Mouse (Mus musculus): ENCODE results near the gene Zfp688. TPM values are rescaled to one million over a fixed set of nuclear protein-coding genes. Genes with fewer than 3 reads are reported as not detected.
"Not testable (repeated sequence)": the region's sequence is repeated elsewhere in the genome, so short reads cannot be mapped to it uniquely, and the experiment has no call there.

Zfp688 gene
- polyA plus RNA-seq, 1 experiment from 2014 or later: 19.5 TPM

- Histone ChIP-seq H3K27me3 (replicated peaks; ENCODE audit: control insufficient read depth, insufficient read depth, low read length) (no peaks in the 10 kb centered on the region), H3K4me3 (ENCODE audit: low read depth, low read length) (no peak overlapping the region), H3K27ac (ENCODE audit: low read depth, low read length) (no peak overlapping the region), H3K4me1 (replicated peaks; ENCODE audit: control insufficient read depth, insufficient read depth, low read length) (peaks cover 4% of the 10 kb centered on the region; the same call in 1 of the 2 replicates), H3K9me3 (ENCODE audit: control insufficient read depth, low read length) (no peaks in the 10 kb centered on the region), H3K9ac (ENCODE audit: low read depth, low read length) (no peak overlapping the region), H3K36me3 (ENCODE audit: control insufficient read depth, insufficient read depth, low read length) (0 out of 2 replicates have a peak, but pooled peaks cover 3% of the 10 kb centered on the region), H3K4me2 (no peak overlapping the region)
- WGBS: 58% methylated on average over 3 of the region's 3 CpGs
- no peak for DNase-seq (ENCODE audit: low spot score)
- ATAC-seq (replicated peaks; ENCODE audit: low FRiP score): no peak
Measured at GRCm38 (mm10) chr7:127400355-127400754, 21.5 kb downstream of the Zfp688 start.

- Histone ChIP-seq H3K36me3 (ENCODE audit: control insufficient read depth, insufficient read depth, low read length) (peaks cover 3% of the 10 kb centered on the region; the same call in 1 of the 2 replicates), H3K4me2 (peak overlapping the region; percentile 89), H3K27me3 (replicated peaks; ENCODE audit: control insufficient read depth, insufficient read depth, low read length) (no peaks in the 10 kb centered on the region), H3K9me3 (ENCODE audit: control insufficient read depth, low read length) (no peaks in the 10 kb centered on the region), H3K4me3 (ENCODE audit: low read depth, low read length) (peak overlapping the region; percentile 78), H3K9ac (ENCODE audit: low read depth, low read length) (peak overlapping the region; percentile 64), H3K27ac (ENCODE audit: low read depth, low read length) (0 out of 2 replicates have a peak overlapping the region, but pooled peaks have one; percentile 88), H3K4me1 (replicated peaks; ENCODE audit: control insufficient read depth, insufficient read depth, low read length) (peaks cover 9% of the 10 kb centered on the region)
- ATAC-seq (replicated peaks; ENCODE audit: low FRiP score) (no peak), DNase-seq (ENCODE audit: low spot score) (no peak)
- WGBS: 22% methylated on average over 7 of the region's 7 CpGs
Measured at GRCm38 (mm10) chr7:127393944-127394333, 27.9 kb downstream of the Zfp688 start.

GRCm38 (mm10) chr7:127393157-127393943 is 28.5 kb downstream of the Zfp688 start, which contains the start of gene E430018J23Rik:
Gene E430018J23Rik (minus strand): TSS chr7:127393629.
- H3K27ac ChIP-seq (ENCODE audit: low read depth, low read length): peak within 1 kb of the TSS; percentile 88
- H3K4me3 ChIP-seq (ENCODE audit: low read depth, low read length): peak within 1 kb of the TSS; percentile 78
- peaks cover 3% of the 10 kb centered on the region; the same call in 1 of the 2 replicates for H3K36me3 ChIP-seq (ENCODE audit: control insufficient read depth, insufficient read depth, low read length)
- H3K4me1 ChIP-seq (replicated peaks; ENCODE audit: control insufficient read depth, insufficient read depth, low read length): peaks cover 9% of the 10 kb centered on the region
- peak; percentile 92 for ATAC-seq (replicated peaks; ENCODE audit: low FRiP score)
- H3K9me3 ChIP-seq (ENCODE audit: control insufficient read depth, low read length): no peaks in the 10 kb centered on the region
- peak within 1 kb of the TSS; percentile 89 for H3K9ac ChIP-seq (ENCODE audit: low read depth, low read length)
- under 1% methylated on average over 45 of the region's 45 CpGs for WGBS
- H3K27me3 ChIP-seq (replicated peaks; ENCODE audit: control insufficient read depth, insufficient read depth, low read length): no peaks in the 10 kb centered on the region
- H3K4me2 ChIP-seq: peak within 1 kb of the TSS; percentile 89
- DNase-seq (ENCODE audit: low spot score): peak; percentile 93

GRCm38 (mm10) chr7:127392251-127392824 is 29.5 kb downstream of the Zfp688 start:
- Histone ChIP-seq H3K27ac (ENCODE audit: low read depth, low read length) (no peak overlapping the region), H3K4me3 (ENCODE audit: low read depth, low read length) (peak overlapping the region; percentile 78)

GRCm38 (mm10) chr7:127391538-127391937 is 30.3 kb downstream of the Zfp688 start:
- H3K27me3 ChIP-seq (replicated peaks; ENCODE audit: control insufficient read depth, insufficient read depth, low read length): no peaks in the 10 kb centered on the region
- no peak overlapping the region for H3K4me3 ChIP-seq (ENCODE audit: low read depth, low read length)
- 94% methylated on average over 16 of the region's 16 CpGs for WGBS
- no peak overlapping the region for H3K27ac ChIP-seq (ENCODE audit: low read depth, low read length)
- ATAC-seq (replicated peaks; ENCODE audit: low FRiP score): no peak
- no peak overlapping the region for H3K9ac ChIP-seq (ENCODE audit: low read depth, low read length)
- H3K4me1 ChIP-seq (replicated peaks; ENCODE audit: control insufficient read depth, insufficient read depth, low read length): peaks cover 9% of the 10 kb centered on the region
- H3K4me2 ChIP-seq: no peak overlapping the region
- DNase-seq (ENCODE audit: low spot score): no peak
- no peaks in the 10 kb centered on the region for H3K9me3 ChIP-seq (ENCODE audit: control insufficient read depth, low read length)
- H3K36me3 ChIP-seq (ENCODE audit: control insufficient read depth, insufficient read depth, low read length): peaks cover 3% of the 10 kb centered on the region; the same call in 1 of the 2 replicates

More at GRCm38 (mm10) chr7:127392251-127392824, 29.5 kb downstream of the Zfp688 start:
- Histone ChIP-seq H3K4me1 (replicated peaks; ENCODE audit: control insufficient read depth, insufficient read depth, low read length) (peaks cover 9% of the 10 kb centered on the region), H3K4me2 (peak overlapping the region; percentile 89), H3K36me3 (ENCODE audit: control insufficient read depth, insufficient read depth, low read length) (peaks cover 3% of the 10 kb centered on the region; the same call in 1 of the 2 replicates), H3K27me3 (replicated peaks; ENCODE audit: control insufficient read depth, insufficient read depth, low read length) (no peaks in the 10 kb centered on the region), H3K9ac (ENCODE audit: low read depth, low read length) (peak overlapping the region; percentile 89), H3K9me3 (ENCODE audit: control insufficient read depth, low read length) (no peaks in the 10 kb centered on the region)
- DNase-seq (ENCODE audit: low spot score) (no peak), ATAC-seq (replicated peaks; ENCODE audit: low FRiP score) (no peak; the same call in 1 of the 2 replicates)
- WGBS: 78% methylated on average over 8 of the region's 8 CpGs

GRCm38 (mm10) chr7:127390306-127390705 is 31.6 kb downstream of the Zfp688 start:
- no peak overlapping the region for H3K4me3 ChIP-seq (ENCODE audit: low read depth, low read length)
- H3K9me3 ChIP-seq (ENCODE audit: control insufficient read depth, low read length): no peaks in the 10 kb centered on the region; the same call in 1 of the 2 replicates
- DNase-seq (ENCODE audit: low spot score): no peak
- H3K27me3 ChIP-seq (replicated peaks; ENCODE audit: control insufficient read depth, insufficient read depth, low read length): no peaks in the 10 kb centered on the region
- WGBS: 76% methylated on average over 7 of the region's 7 CpGs
- no peak overlapping the region for H3K27ac ChIP-seq (ENCODE audit: low read depth, low read length)
- H3K36me3 ChIP-seq (ENCODE audit: control insufficient read depth, insufficient read depth, low read length): peaks cover 6% of the 10 kb centered on the region; the same call in 1 of the 2 replicates
- no peak overlapping the region for H3K4me2 ChIP-seq
- no peak overlapping the region for H3K9ac ChIP-seq (ENCODE audit: low read depth, low read length)
- H3K4me1 ChIP-seq (replicated peaks; ENCODE audit: control insufficient read depth, insufficient read depth, low read length): peaks cover 9% of the 10 kb centered on the region
- ATAC-seq (replicated peaks; ENCODE audit: low FRiP score): no peak

- ATAC-seq (replicated peaks; ENCODE audit: low FRiP score); H3K27ac ChIP-seq (ENCODE audit: low read depth, low read length); H3K4me3 ChIP-seq (ENCODE audit: low read depth, low read length); H3K4me1 ChIP-seq (replicated peaks; ENCODE audit: control insufficient read depth, insufficient read depth, low read length); H3K27me3 ChIP-seq (replicated peaks; ENCODE audit: control insufficient read depth, insufficient read depth, low read length); DNase-seq (ENCODE audit: low spot score); H3K9ac ChIP-seq (ENCODE audit: low read depth, low read length); H3K4me2 ChIP-seq; H3K9me3 ChIP-seq (ENCODE audit: control insufficient read depth, low read length): not testable (repeated sequence)
- peaks cover 16% of the 10 kb centered on the region; the same call in 1 of the 2 replicates for H3K36me3 ChIP-seq (ENCODE audit: control insufficient read depth, insufficient read depth, low read length)
Measured at GRCm38 (mm10) chr7:127388201-127388600, 33.7 kb downstream of the Zfp688 start.

- Histone ChIP-seq H3K9ac (ENCODE audit: low read depth, low read length) (peak within 1 kb of the TSS; percentile 74), H3K36me3 (ENCODE audit: control insufficient read depth, insufficient read depth, low read length) (peaks cover 16% of the 10 kb centered on the region; the same call in 1 of the 2 replicates), H3K9me3 (ENCODE audit: control insufficient read depth, low read length) (no peaks in the 10 kb centered on the region; the same call in 1 of the 2 replicates), H3K4me3 (ENCODE audit: low read depth, low read length) (peak within 1 kb of the TSS; percentile 66), H3K27me3 (replicated peaks; ENCODE audit: control insufficient read depth, insufficient read depth, low read length) (no peaks in the 10 kb centered on the region), H3K4me2 (peak within 1 kb of the TSS; percentile 85), H3K4me1 (replicated peaks; ENCODE audit: control insufficient read depth, insufficient read depth, low read length) (no peaks in the 10 kb centered on the region), H3K27ac (ENCODE audit: low read depth, low read length) (no peak within 1 kb of the TSS; the same call in 1 of the 2 replicates)
- DNase-seq (ENCODE audit: low spot score): peak; percentile 76
- ATAC-seq (replicated peaks; ENCODE audit: low FRiP score): peak; percentile 90
- 10% methylated on average over 38 of the region's 38 CpGs for WGBS
Measured at GRCm38 (mm10) chr7:127386641-127387392, 35.1 kb downstream of the Zfp688 start, which contains the start of gene 9130019O22Rik. Gene 9130019O22Rik (minus strand): TSS chr7:127387166.

Data from liver, embryonic 11.5 days (tissue).